Mouse (Mus musculus): ENCODE measurements around the gene Rab42.

- TF ChIP-seq GATA1 (IDR thresholded peaks at IDR 0.05; ENCODE audit: borderline replicate concordance, low read length) (no peak), FLI1 (IDR thresholded peaks at IDR 0.05; ENCODE audit: low read length) (no peak)
Observed at GRCm38 (mm10) chr4:132329835-132330354, 26.7 kb upstream of the Rab42 start.
